Mouse (Mus musculus): ENCODE measurements around the gene Serpinb9f. TPM values are rescaled to one million over a fixed set of nuclear protein-coding genes. Genes with fewer than 3 reads are reported as not detected.
"Not testable (repeated sequence)": the region's sequence is repeated elsewhere in the genome, so short reads cannot be mapped to it uniquely, and the experiment has no call there.

The Serpinb9f gene
- not detected in 2 replicates for polyA plus RNA-seq (2014; fragmentation: Nextera tagmentation; extraction: Ambion mirVana)

GRCm38 (mm10) chr13:33323777-33324176 is at the start of gene Serpinb9f:
Gene Serpinb9f, plus strand, starts transcription at chr13:33324077.
- not testable (repeated sequence) for ATAC-seq (ENCODE audit: insufficient number of reproducible peaks, insufficient read depth, low FRiP score, low read depth); H3K36me3 ChIP-seq (ENCODE audit: control insufficient read depth, insufficient read depth, low read length); H3K4me1 ChIP-seq (ENCODE audit: control insufficient read depth, insufficient read depth, low read length); H3K9ac ChIP-seq (replicated peaks; ENCODE audit: low read depth, low read length); H3K9me3 ChIP-seq (ENCODE audit: control insufficient read depth, low read depth, low read length); H3K4me3 ChIP-seq (ENCODE audit: low read depth, low read length); H3K27ac ChIP-seq (ENCODE audit: low read length); H3K4me2 ChIP-seq (replicated peaks; ENCODE audit: low read depth, low read length); H3K27me3 ChIP-seq (ENCODE audit: control insufficient read depth, insufficient read depth, low read length)
- 87% methylated on average over 3 of the region's 3 CpGs for WGBS

GRCm38 (mm10) chr13:33308631-33309030 is 15.2 kb upstream of the Serpinb9f start:
- H3K9ac ChIP-seq (replicated peaks; ENCODE audit: low read depth, low read length); H3K4me3 ChIP-seq (ENCODE audit: low read depth, low read length); H3K9me3 ChIP-seq (ENCODE audit: control insufficient read depth, low read depth, low read length); H3K4me1 ChIP-seq (ENCODE audit: control insufficient read depth, insufficient read depth, low read length); ATAC-seq (ENCODE audit: insufficient number of reproducible peaks, insufficient read depth, low FRiP score, low read depth); H3K27ac ChIP-seq (ENCODE audit: low read length); H3K27me3 ChIP-seq (ENCODE audit: control insufficient read depth, insufficient read depth, low read length); H3K36me3 ChIP-seq (ENCODE audit: control insufficient read depth, insufficient read depth, low read length); H3K4me2 ChIP-seq (replicated peaks; ENCODE audit: low read depth, low read length): not testable (repeated sequence)
- WGBS = 79% methylated on average over 4 of the region's 4 CpGs

GRCm38 (mm10) chr13:33356666-33357065 is 32.8 kb downstream of the Serpinb9f start:
- not testable (repeated sequence) for H3K9ac ChIP-seq (replicated peaks; ENCODE audit: low read depth, low read length); H3K9me3 ChIP-seq (ENCODE audit: control insufficient read depth, low read depth, low read length); H3K4me3 ChIP-seq (ENCODE audit: low read depth, low read length); H3K36me3 ChIP-seq (ENCODE audit: control insufficient read depth, insufficient read depth, low read length); ATAC-seq (ENCODE audit: insufficient number of reproducible peaks, insufficient read depth, low FRiP score, low read depth); H3K4me2 ChIP-seq (replicated peaks; ENCODE audit: low read depth, low read length); H3K4me1 ChIP-seq (ENCODE audit: control insufficient read depth, insufficient read depth, low read length); H3K27me3 ChIP-seq (ENCODE audit: control insufficient read depth, insufficient read depth, low read length); H3K27ac ChIP-seq (ENCODE audit: low read length)
- 100% methylated on average over 1 of the region's 1 CpGs for WGBS

Other genes with a start within 250 kb of the Serpinb9f start
- 0.69 and 1.1 TPM in 2 replicates for gene Serpinb1b, start 245.5 kb upstream of the Serpinb9f start, polyA plus RNA-seq (2014; fragmentation: Nextera tagmentation; extraction: Ambion mirVana)
- not detected in 2 replicates for gene Serpinb9c, start 164.3 kb upstream of the Serpinb9f start, polyA plus RNA-seq (2014; fragmentation: Nextera tagmentation; extraction: Ambion mirVana)
- not detected in 2 replicates for gene Serpinb9d, start 131.1 kb upstream of the Serpinb9f start, polyA plus RNA-seq (2014; fragmentation: Nextera tagmentation; extraction: Ambion mirVana)
- gene Serpinb9e, start 74.5 kb upstream of the Serpinb9f start, polyA plus RNA-seq (2014; fragmentation: Nextera tagmentation; extraction: Ambion mirVana) = not detected in 2 replicates
- not detected in 2 replicates for gene Gm11397, start 71.7 kb downstream of the Serpinb9f start, polyA plus RNA-seq (2014; fragmentation: Nextera tagmentation; extraction: Ambion mirVana)
- gene Serpinb9g, start 160.7 kb downstream of the Serpinb9f start, polyA plus RNA-seq (2014; fragmentation: Nextera tagmentation; extraction: Ambion mirVana) = not detected in 2 replicates

Measured in stomach, embryonic 14.5 days (tissue).